Mouse (Mus musculus): ENCODE measurements around the gene Olfr153. TPM values are rescaled to one million over a fixed set of nuclear protein-coding genes. Genes with fewer than 3 reads are reported as not detected.
"Not testable (repeated sequence)": the region's sequence is repeated elsewhere in the genome, so short reads cannot be mapped to it uniquely, and the experiment has no call there.

The Olfr153 gene
- polyA plus RNA-seq (2012; rRNA removed): not detected in 2 replicates

DNA sequence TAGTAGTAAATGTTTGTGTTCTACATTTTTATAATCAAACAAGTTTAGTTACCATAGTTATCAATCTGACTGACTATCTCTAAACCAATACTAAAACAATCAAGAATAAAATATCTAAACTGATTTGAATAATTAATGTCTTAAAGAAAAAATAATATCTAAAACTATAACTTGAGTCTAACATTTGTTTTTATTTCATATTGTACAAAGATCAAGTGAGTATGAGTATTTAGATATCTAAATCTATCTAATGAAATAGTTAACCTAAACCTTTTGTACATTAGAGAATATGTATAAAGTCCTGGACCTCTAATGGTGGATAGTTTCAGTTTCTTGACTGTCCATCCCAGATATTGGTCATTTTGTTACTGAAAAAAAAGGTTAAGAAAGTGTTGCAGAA, at the start of gene Olfr153:
Olfr153 (plus strand) TSS at position 301 of the 400 bp plus-strand sequence.
- no peak for DNase-seq (ENCODE audit: low read depth, low spot score)

DNA sequence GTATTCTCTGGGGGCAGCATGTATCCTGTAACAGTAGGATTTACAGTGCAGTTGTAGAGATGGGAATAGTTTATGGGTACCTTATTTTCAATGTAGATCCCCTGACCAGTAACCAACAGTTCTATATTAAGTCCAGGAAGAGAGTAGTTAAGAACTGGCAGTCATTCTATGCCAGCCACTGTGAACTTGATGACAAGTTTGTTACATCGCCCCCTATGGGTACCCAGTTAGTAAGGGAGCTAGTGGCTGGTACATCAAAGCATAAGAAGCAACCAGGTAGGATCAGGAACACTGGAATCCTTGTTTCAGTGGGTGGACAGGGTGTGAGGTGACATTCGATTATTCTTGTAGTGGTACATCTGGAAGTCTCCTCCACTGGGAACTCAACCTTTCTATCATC, 49.3 kb upstream of the Olfr153 start:
- no peak for DNase-seq (ENCODE audit: low read depth, low spot score)
- 63% methylated on average over 2 of the region's 2 CpGs for WGBS

GRCm38 (mm10) chr2:87496993-87497392, 34.6 kb upstream of the Olfr153 start, which contains the start of gene Pramel7:
TSS of gene Pramel7 (minus strand) at chr2:87497093.
- WGBS: 87% methylated on average over 4 of the region's 5 CpGs
- DNase-seq (ENCODE audit: low read depth, low spot score): not testable (repeated sequence)

- WGBS: 80% methylated on average over 6 of the region's 6 CpGs
- no peak for DNase-seq (ENCODE audit: low read depth, low spot score)
Observed at GRCm38 (mm10) chr2:87506265-87506664, 25.3 kb upstream of the Olfr153 start, which contains the start of gene Pramel6. TSS of gene Pramel6 (plus strand) at chr2:87506565.

- no peak for DNase-seq (ENCODE audit: low read depth, low spot score)
- 83% methylated on average over 2 of the region's 2 CpGs for WGBS
Observed at GRCm38 (mm10) chr2:87515046-87515445, 16.6 kb upstream of the Olfr153 start.

GRCm38 (mm10) chr2:87515457-87516060, 16.0 kb upstream of the Olfr153 start:
- WGBS: 66% methylated on average over 8 of the region's 8 CpGs
- no peak for DNase-seq (ENCODE audit: low read depth, low spot score)

- no peak for DNase-seq (ENCODE audit: low read depth, low spot score)
- WGBS: 81% methylated on average over 3 of the region's 3 CpGs
Observed at GRCm38 (mm10) chr2:87516581-87516980, 15.0 kb upstream of the Olfr153 start.

- DNase-seq (ENCODE audit: low read depth, low spot score): no peak
Observed at GRCm38 (mm10) chr2:87520651-87521050, 10.9 kb upstream of the Olfr153 start.

DNA sequence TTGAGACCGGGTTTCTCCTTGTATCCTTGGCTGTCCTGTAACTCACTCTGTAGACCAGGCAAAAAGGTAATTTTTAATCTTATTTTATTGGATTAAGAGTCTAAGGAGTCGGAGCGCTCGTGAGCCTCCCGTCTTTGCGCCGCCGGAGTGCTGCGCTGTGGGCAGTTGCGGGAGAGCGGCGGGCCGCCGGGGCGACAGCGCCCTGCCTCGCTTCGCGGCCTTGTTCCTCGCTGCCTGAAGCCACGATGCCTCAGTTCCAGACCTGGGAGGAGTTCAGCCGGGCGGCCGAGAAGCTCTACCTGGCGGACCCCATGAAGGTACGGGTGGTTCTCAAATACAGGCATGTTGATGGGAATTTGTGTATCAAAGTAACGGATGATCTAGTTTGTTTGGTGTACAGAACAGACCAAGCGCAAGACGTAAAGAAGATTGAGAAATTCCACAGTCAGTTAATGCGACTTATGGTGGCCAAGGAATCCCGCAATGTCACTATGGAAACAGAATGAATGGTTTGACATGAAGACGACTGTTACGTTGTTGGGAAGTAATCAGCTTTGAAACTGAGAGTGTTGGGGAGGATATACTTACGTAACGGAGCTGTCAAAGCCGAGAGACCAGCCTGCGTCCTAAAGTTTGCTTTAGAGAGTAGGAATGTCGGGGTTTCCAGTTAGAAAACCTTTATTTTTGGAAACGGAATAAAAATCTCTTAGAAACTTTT, 5.5 kb upstream of the Olfr153 start:
- DNase-seq (ENCODE audit: low read depth, low spot score): not testable (repeated sequence)
- 40% methylated on average over 39 of the region's 39 CpGs for whole genome bisulfite sequencing

More at GRCm38 (mm10) chr2:87520651-87521050, 10.9 kb upstream of the Olfr153 start:
- 82% methylated on average over 4 of the region's 4 CpGs for WGBS

DNA sequence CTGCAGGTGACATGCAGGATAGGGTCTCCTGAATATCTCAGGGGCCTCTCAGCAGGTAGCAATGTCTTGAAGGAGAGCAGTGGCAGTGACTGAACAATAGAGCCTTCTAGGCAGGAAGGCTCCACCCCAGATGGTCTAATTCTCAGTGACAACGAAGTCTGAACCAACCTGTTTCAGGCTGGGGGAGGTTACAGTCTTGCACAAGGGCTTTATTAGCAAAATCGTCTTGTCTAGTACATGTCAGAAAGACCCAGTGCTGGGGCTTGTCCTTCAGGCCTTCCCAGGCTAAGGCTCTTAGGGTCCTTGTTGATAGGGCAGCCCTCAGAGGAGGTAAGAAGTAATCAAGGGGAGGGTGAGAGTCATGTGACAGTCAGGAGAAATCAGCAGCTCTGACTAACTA, 3.2 kb downstream of the Olfr153 start:
- WGBS: 54% methylated on average over 2 of the region's 2 CpGs
- no peak for DNase-seq (ENCODE audit: low read depth, low spot score)

GRCm38 (mm10) chr2:87545442-87545841, 13.8 kb downstream of the Olfr153 start, which contains the start of gene Olfr1128:
TSS of gene Olfr1128 (minus strand) at chr2:87545542.
- DNase-seq (ENCODE audit: low read depth, low spot score): no peak
- 70% methylated on average over 1 of the region's 1 CpGs for WGBS

- 52% methylated on average over 1 of the region's 1 CpGs for WGBS
- DNase-seq (ENCODE audit: low read depth, low spot score): not testable (repeated sequence)
Observed at GRCm38 (mm10) chr2:87573602-87574001, 42.0 kb downstream of the Olfr153 start, which contains the start of gene Olfr1129. TSS of gene Olfr1129 (plus strand) at chr2:87573902.

Other genes with a start within 250 kb of the Olfr153 start
- not detected in 2 replicates for gene Olfr1118, start 224.2 kb upstream of the Olfr153 start, polyA plus RNA-seq (2012; rRNA removed)
- not detected in 2 replicates for gene Olfr1120, start 177.0 kb upstream of the Olfr153 start, polyA plus RNA-seq (2012; rRNA removed)
- not detected in 2 replicates for gene Olfr1121, start 161.9 kb upstream of the Olfr153 start, polyA plus RNA-seq (2012; rRNA removed)
- not detected in 2 replicates for gene Olfr1122, start 145.9 kb upstream of the Olfr153 start, polyA plus RNA-seq (2012; rRNA removed)
- gene Olfr1123, start 115.2 kb upstream of the Olfr153 start, polyA plus RNA-seq (2012; rRNA removed): not detected in 2 replicates
- gene Olfr1124, start 101.5 kb upstream of the Olfr153 start, polyA plus RNA-seq (2012; rRNA removed): not detected in 2 replicates
- gene Olfr1126, start 77.8 kb upstream of the Olfr153 start, polyA plus RNA-seq (2012; rRNA removed): not detected in 2 replicates
- gene Pramel7, start 34.7 kb upstream of the Olfr153 start, polyA plus RNA-seq (2012; rRNA removed): not detected in 2 replicates
- gene Pramel6, start 25.2 kb upstream of the Olfr153 start, polyA plus RNA-seq (2012; rRNA removed): not detected in 2 replicates
- not detected in 2 replicates for gene Olfr1128, start 13.7 kb downstream of the Olfr153 start, polyA plus RNA-seq (2012; rRNA removed)
- gene Olfr1129, start 42.1 kb downstream of the Olfr153 start, polyA plus RNA-seq (2012; rRNA removed): not detected in 2 replicates
- gene Olfr1130, start 74.4 kb downstream of the Olfr153 start, polyA plus RNA-seq (2012; rRNA removed): not detected in 2 replicates
- gene Olfr1131, start 95.3 kb downstream of the Olfr153 start, polyA plus RNA-seq (2012; rRNA removed): not detected in 2 replicates
- gene Olfr1132, start 105.7 kb downstream of the Olfr153 start, polyA plus RNA-seq (2012; rRNA removed): not detected in 2 replicates
- gene Olfr1133, start 115.6 kb downstream of the Olfr153 start, polyA plus RNA-seq (2012; rRNA removed): not detected in 2 replicates
- not detected in 2 replicates for gene Olfr1134, start 126.7 kb downstream of the Olfr153 start, polyA plus RNA-seq (2012; rRNA removed)
- gene Olfr1135, start 141.9 kb downstream of the Olfr153 start, polyA plus RNA-seq (2012; rRNA removed): not detected in 2 replicates
- not detected in 2 replicates for gene Olfr1136, start 162.2 kb downstream of the Olfr153 start, polyA plus RNA-seq (2012; rRNA removed)
- not detected in 2 replicates for gene Olfr1137, start 181.4 kb downstream of the Olfr153 start, polyA plus RNA-seq (2012; rRNA removed)
- gene Olfr1138, start 208.2 kb downstream of the Olfr153 start, polyA plus RNA-seq (2012; rRNA removed): not detected in 2 replicates
- gene Olfr1140, start 212.0 kb downstream of the Olfr153 start, polyA plus RNA-seq (2012; rRNA removed): not detected in 2 replicates
- not detected in 2 replicates for gene Olfr1141, start 222.2 kb downstream of the Olfr153 start, polyA plus RNA-seq (2012; rRNA removed)
- not detected in 2 replicates for gene Olfr152, start 247.7 kb downstream of the Olfr153 start, polyA plus RNA-seq (2012; rRNA removed)

All from large intestine, adult 2 months (tissue).